Mouse (Mus musculus): ENCODE measurements around the gene Tcl1. TPM values are rescaled to one million over a fixed set of nuclear protein-coding genes. Genes with fewer than 3 reads are reported as not detected.

The Tcl1 gene
- polyA plus RNA-seq (2014; fragmentation: Nextera tagmentation; extraction: Ambion mirVana): not detected in 2 replicates

DNA sequence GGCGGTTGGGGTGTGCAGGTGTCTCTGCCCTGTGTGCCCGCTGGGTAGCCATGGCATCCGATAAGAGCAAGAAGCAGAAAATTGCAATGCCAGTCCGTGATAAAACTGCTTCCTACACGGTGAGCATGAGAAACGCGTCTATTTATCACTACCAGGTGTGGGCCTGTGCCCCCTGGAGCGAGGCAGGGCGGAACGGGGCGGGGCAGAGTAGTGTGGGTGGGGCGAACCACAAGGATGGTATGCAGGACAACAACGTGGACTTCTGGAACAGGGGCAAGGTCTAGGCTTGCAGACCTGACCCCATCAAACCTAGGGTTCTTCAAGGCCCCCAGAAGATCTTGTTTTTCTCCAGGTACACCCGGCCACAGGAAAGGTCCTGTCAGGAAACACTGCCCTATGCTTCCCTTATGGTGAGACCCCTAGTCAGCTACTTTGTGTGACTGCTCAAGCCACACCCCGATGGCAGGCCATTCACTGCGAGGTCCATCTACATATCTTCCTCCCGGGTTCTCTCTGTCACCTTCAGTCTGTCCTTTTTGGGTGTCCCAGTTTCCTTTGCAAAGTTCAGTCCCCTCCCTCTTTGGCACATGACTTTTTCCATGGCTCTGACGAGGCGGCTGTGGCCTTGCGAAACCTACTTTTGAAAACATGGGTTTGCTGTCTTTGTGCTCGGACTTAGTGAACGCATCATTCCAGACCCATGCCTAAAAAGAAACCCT is at the start of gene Tcl1:
Tcl1 (minus strand) TSS at position 193 of the 719 bp plus-strand sequence.
- WGBS: 91% methylated on average over 22 of the region's 22 CpGs

DNA sequence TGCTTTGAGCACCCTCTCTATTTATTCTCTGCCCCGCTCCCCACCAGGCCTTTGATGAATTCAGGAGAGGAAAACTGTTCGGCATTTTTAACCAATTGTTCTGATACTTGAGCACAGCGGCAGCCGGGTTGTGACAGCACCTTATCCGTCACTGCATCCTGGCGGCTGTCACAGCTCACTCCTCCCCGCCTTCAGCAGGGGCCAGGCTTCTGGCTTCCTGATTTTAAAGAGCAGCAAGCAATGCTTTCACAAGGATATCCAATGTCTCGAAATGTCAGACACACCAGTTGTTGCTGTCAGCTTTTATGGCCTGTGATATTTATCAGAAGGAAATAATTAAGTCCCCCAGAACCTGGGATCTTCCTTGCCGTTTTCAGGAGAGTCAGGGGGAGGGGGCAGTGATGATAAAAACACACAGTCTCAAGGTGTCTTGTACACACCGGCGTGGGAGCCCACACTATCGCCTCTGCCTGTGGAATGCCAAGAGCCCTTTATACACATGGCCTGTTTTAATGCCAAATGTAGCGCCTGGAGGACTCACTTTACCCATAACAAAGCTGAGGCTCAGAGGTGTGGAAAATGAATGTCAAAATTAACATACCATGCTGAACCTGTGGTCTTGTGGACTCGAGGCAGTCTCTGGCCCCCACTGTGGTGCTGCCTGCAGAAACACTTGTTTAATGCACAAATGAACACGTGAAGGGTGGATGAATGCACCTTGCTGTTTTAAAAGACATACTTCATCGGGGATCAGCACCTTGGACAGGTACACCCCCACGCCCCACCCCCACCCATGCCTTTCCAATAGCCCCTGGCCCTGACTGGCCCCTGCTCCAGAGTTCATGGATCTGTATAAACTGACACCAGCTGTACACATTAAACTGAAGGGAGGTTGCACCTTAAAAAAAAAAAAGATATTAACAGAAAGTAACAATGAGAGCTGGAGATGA is 48.7 kb upstream of the Tcl1 start:
- H3K4me3 ChIP-seq (ENCODE audit: low read depth, low read length): no peak overlapping the region
- H3K4me2 ChIP-seq: no peak overlapping the region
- H3K27me3 ChIP-seq (ENCODE audit: control insufficient read depth, insufficient read depth, low read length): no peaks in the 10 kb centered on the region
- H3K9ac ChIP-seq (ENCODE audit: low read length): no peak overlapping the region
- H3K9me3 ChIP-seq (ENCODE audit: control insufficient read depth, low read length): no peaks in the 10 kb centered on the region
- H3K4me1 ChIP-seq (ENCODE audit: control insufficient read depth, insufficient read depth, low read length): no peaks in the 10 kb centered on the region
- ATAC-seq (ENCODE audit: low FRiP score) (no peak), DNase-seq (ENCODE audit: low spot score, missing footprints) (no peak)
- no peak overlapping the region for H3K27ac ChIP-seq (ENCODE audit: low read depth, low read length)
- 78% methylated on average over 17 of the region's 17 CpGs for WGBS
- H3K36me3 ChIP-seq (ENCODE audit: control insufficient read depth, insufficient read depth, low read length): no peaks in the 10 kb centered on the region

More for the DNA sequence above, at the start of gene Tcl1:
- Histone ChIP-seq H3K36me3 (ENCODE audit: control insufficient read depth, insufficient read depth, low read length) (no peaks in the 10 kb centered on the region), H3K9me3 (ENCODE audit: control insufficient read depth, low read length) (no peaks in the 10 kb centered on the region), H3K27ac (ENCODE audit: low read depth, low read length) (no peak within 1 kb of the TSS), H3K4me3 (ENCODE audit: low read depth, low read length) (no peak within 1 kb of the TSS), H3K9ac (ENCODE audit: low read length) (no peak within 1 kb of the TSS), H3K27me3 (ENCODE audit: control insufficient read depth, insufficient read depth, low read length) (no peaks in the 10 kb centered on the region), H3K4me2 (no peak within 1 kb of the TSS), H3K4me1 (ENCODE audit: control insufficient read depth, insufficient read depth, low read length) (peaks cover 5% of the 10 kb centered on the region; the same call in 1 of the 2 replicates)
- ATAC-seq (ENCODE audit: low FRiP score) (no peak), DNase-seq (ENCODE audit: low spot score, missing footprints) (no peak)

DNA sequence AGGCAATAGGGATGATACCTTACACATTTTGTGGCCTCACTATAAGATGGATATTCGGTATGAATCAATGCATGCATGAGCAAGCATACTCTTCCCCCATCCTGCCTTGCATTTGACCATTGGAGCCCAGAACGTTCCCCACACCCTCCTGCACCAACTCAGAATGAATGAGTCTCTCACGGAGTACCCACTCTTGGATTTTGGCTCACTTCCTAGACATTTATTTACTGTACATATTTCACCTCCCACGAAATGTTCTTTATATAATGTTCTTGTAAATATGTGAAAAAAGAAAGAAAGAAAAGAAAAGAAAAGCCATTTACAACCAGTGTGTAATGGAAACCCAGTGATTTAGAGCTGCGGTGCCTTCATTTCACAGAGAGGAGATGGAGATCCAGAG is 44.5 kb upstream of the Tcl1 start:
- no peak for DNase-seq (ENCODE audit: low spot score, missing footprints)
- H3K4me1 ChIP-seq (ENCODE audit: control insufficient read depth, insufficient read depth, low read length): no peaks in the 10 kb centered on the region
- H3K9ac ChIP-seq (ENCODE audit: low read length): no peak overlapping the region
- no peak overlapping the region for H3K27ac ChIP-seq (ENCODE audit: low read depth, low read length)
- H3K4me2 ChIP-seq: no peak overlapping the region
- no peaks in the 10 kb centered on the region for H3K27me3 ChIP-seq (ENCODE audit: control insufficient read depth, insufficient read depth, low read length)
- no peaks in the 10 kb centered on the region for H3K36me3 ChIP-seq (ENCODE audit: control insufficient read depth, insufficient read depth, low read length)
- no peaks in the 10 kb centered on the region for H3K9me3 ChIP-seq (ENCODE audit: control insufficient read depth, low read length)
- H3K4me3 ChIP-seq (ENCODE audit: low read depth, low read length): no peak overlapping the region
- WGBS: 83% methylated on average over 5 of the region's 5 CpGs
- no peak for ATAC-seq (ENCODE audit: low FRiP score)

DNA sequence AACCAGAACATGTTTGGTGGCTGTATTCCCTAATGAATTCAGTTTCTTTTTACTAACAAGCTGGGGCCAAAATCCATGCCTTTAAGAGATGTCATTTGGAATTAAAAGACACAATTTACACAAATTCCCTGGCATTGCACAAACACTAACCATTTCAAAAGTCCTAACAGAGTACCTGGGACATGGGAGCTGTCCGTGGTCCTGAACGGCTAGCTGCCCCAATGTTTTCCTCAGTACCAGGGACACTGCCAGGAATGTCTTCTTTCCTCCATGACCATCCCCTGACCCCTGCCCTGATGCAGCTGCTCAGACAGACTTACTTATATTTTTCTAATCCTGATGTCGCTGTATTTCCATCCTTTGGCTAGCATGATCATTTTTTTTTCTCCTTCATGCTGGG is 43.5 kb upstream of the Tcl1 start:
- Histone ChIP-seq H3K9me3 (ENCODE audit: control insufficient read depth, low read length) (no peaks in the 10 kb centered on the region), H3K9ac (ENCODE audit: low read length) (no peak overlapping the region)

DNA sequence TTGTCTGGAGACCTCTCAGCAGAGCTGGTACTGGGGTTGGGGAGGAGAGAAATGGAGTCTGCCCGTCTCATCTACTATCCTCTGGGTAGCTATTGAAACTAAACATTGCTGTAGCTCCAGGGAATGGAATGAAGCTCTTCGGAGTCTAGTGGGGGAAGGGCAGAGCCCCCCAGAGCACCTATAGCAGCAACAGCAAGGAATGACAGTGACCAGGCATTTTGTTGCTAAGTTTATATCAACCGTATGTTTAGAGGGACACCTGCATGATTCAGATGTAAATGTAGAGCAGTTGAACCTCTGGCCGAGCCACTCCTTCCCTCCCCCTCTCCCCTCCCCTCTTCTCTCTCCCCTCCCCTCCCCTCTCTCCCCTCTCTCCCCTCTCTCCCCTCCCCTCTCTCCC is 36.6 kb upstream of the Tcl1 start:
- Histone ChIP-seq H3K4me1 (ENCODE audit: control insufficient read depth, insufficient read depth, low read length) (no peaks in the 10 kb centered on the region), H3K9me3 (ENCODE audit: control insufficient read depth, low read length) (no peaks in the 10 kb centered on the region), H3K27ac (ENCODE audit: low read depth, low read length) (no peak overlapping the region), H3K4me2 (no peak overlapping the region), H3K9ac (ENCODE audit: low read length) (no peak overlapping the region), H3K4me3 (ENCODE audit: low read depth, low read length) (no peak overlapping the region), H3K27me3 (ENCODE audit: control insufficient read depth, insufficient read depth, low read length) (no peaks in the 10 kb centered on the region), H3K36me3 (ENCODE audit: control insufficient read depth, insufficient read depth, low read length) (no peaks in the 10 kb centered on the region)
- ATAC-seq (ENCODE audit: low FRiP score) (no peak), DNase-seq (ENCODE audit: low spot score, missing footprints) (no peak)
- WGBS: 42% methylated on average over 4 of the region's 4 CpGs

More for the DNA sequence above, 43.5 kb upstream of the Tcl1 start:
- Histone ChIP-seq H3K4me1 (ENCODE audit: control insufficient read depth, insufficient read depth, low read length) (no peaks in the 10 kb centered on the region), H3K4me2 (no peak overlapping the region), H3K36me3 (ENCODE audit: control insufficient read depth, insufficient read depth, low read length) (no peaks in the 10 kb centered on the region), H3K4me3 (ENCODE audit: low read depth, low read length) (no peak overlapping the region), H3K27ac (ENCODE audit: low read depth, low read length) (no peak overlapping the region), H3K27me3 (ENCODE audit: control insufficient read depth, insufficient read depth, low read length) (no peaks in the 10 kb centered on the region)
- peak; percentile 94 for DNase-seq (ENCODE audit: low spot score, missing footprints)
- ATAC-seq (ENCODE audit: low FRiP score): no peak
- WGBS: 12% methylated on average over 3 of the region's 3 CpGs

DNA sequence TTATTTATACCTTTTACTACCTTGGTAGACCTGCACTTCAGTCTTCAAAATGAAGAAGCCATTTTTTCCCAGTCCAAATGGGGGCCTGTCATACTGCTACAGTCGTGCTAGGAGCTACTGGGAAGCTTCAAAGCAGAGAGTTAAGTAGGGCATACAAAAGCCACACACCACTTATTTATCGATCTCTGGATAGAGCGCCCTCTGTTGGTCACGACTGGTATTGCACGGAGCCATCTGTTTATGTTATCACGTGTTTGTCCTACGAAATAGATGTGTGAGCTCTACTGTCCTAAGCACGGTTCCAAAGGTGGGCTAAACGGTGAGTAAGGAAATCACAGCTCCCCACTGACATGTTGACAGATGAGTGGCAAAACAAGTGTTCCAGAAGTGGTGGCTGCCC is 36.2 kb upstream of the Tcl1 start:
- H3K9me3 ChIP-seq (ENCODE audit: control insufficient read depth, low read length): no peaks in the 10 kb centered on the region
- no peak overlapping the region for H3K27ac ChIP-seq (ENCODE audit: low read depth, low read length)
- no peak overlapping the region for H3K4me3 ChIP-seq (ENCODE audit: low read depth, low read length)
- no peak overlapping the region for H3K4me2 ChIP-seq
- ATAC-seq (ENCODE audit: low FRiP score) (no peak), DNase-seq (ENCODE audit: low spot score, missing footprints) (peak; percentile 97)
- 8% methylated on average over 9 of the region's 9 CpGs for WGBS
- H3K27me3 ChIP-seq (ENCODE audit: control insufficient read depth, insufficient read depth, low read length): no peaks in the 10 kb centered on the region
- no peaks in the 10 kb centered on the region for H3K36me3 ChIP-seq (ENCODE audit: control insufficient read depth, insufficient read depth, low read length)
- no peaks in the 10 kb centered on the region for H3K4me1 ChIP-seq (ENCODE audit: control insufficient read depth, insufficient read depth, low read length)
- no peak overlapping the region for H3K9ac ChIP-seq (ENCODE audit: low read length)

DNA sequence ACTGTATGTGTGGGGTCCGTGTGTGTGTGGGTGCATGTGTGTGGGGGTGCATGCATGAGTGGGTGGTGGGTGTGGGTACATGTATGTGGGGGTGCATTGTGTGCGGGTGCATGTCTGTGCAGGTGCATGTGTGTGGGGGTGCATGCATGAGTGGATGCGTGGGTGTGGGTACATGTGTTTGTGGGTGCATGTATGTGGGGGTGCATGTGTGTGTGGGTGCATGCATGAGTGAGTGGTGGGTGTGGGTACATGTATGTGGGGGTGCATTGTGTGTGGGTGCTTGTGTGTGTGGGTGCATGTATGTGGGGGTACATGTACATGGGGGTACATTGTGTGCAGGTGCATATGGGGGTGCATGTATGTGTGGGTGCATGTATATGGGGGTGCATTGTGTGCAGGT is 31.2 kb upstream of the Tcl1 start:
- DNase-seq (ENCODE audit: low spot score, missing footprints): no peak
- no peak for ATAC-seq (ENCODE audit: low FRiP score)
- Histone ChIP-seq H3K4me1 (ENCODE audit: control insufficient read depth, insufficient read depth, low read length) (peaks cover 13% of the 10 kb centered on the region), H3K9ac (ENCODE audit: low read length) (no peak overlapping the region), H3K4me2 (no peak overlapping the region), H3K9me3 (ENCODE audit: control insufficient read depth, low read length) (no peaks in the 10 kb centered on the region), H3K36me3 (ENCODE audit: control insufficient read depth, insufficient read depth, low read length) (no peaks in the 10 kb centered on the region), H3K4me3 (ENCODE audit: low read depth, low read length) (no peak overlapping the region), H3K27me3 (ENCODE audit: control insufficient read depth, insufficient read depth, low read length) (no peaks in the 10 kb centered on the region), H3K27ac (ENCODE audit: low read depth, low read length) (no peak overlapping the region)
- WGBS: 93% methylated on average over 3 of the region's 3 CpGs

DNA sequence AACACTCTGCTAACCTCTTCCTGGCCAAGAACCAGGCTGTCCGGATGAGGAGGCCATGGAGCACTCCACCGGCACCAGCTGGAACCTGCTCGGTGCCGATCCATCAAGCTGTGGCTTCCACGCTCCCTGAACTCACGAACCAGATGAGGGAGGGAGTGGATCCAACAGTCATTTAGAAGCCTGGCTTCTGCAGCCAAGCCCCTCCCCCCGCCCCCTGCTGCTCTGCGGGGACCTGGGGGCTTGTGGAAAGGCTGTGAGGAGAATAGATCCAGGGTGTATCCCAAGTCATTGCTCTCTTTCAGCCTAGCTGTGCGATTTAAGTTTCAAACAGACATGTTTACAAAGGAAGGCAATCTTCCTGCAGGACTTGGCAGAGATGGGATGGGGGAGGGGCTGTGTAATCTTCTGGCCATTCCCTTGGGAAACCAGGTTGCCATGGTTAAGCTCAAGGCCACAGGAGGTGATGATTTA is 26.2 kb upstream of the Tcl1 start:
- H3K27ac ChIP-seq (ENCODE audit: low read depth, low read length): no peak overlapping the region
- no peak overlapping the region for H3K9ac ChIP-seq (ENCODE audit: low read length)
- H3K27me3 ChIP-seq (ENCODE audit: control insufficient read depth, insufficient read depth, low read length): no peaks in the 10 kb centered on the region
- 19% methylated on average over 9 of the region's 9 CpGs for WGBS
- no peaks in the 10 kb centered on the region for H3K36me3 ChIP-seq (ENCODE audit: control insufficient read depth, insufficient read depth, low read length)
- peaks cover 19% of the 10 kb centered on the region for H3K4me1 ChIP-seq (ENCODE audit: control insufficient read depth, insufficient read depth, low read length)
- H3K9me3 ChIP-seq (ENCODE audit: control insufficient read depth, low read length): no peaks in the 10 kb centered on the region
- DNase-seq (ENCODE audit: low spot score, missing footprints) (no peak), ATAC-seq (ENCODE audit: low FRiP score) (peak; percentile 59)
- H3K4me2 ChIP-seq: peak overlapping the region; percentile 14; the same call in 1 of the 2 replicates
- no peak overlapping the region for H3K4me3 ChIP-seq (ENCODE audit: low read depth, low read length)

DNA sequence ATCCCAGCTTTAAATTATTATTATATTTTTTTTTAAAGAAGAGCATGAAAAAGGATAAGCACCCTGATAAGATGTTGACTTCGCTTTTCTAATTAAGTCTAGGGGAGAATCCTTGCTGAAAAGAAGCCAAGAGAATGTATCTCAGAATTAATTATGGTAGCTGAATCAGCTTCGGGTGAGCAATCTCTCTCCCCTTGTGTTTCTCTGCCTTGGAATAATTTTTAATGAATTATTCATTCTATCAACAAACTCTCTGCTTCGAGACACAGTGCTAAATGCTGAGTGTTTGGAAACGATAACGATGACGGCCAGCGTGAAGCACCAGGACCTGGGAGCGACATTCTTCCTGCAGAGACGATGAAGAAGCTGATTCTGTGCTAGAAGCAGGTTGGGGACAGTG is 16.5 kb upstream of the Tcl1 start:
- H3K9ac ChIP-seq (ENCODE audit: low read length): no peak overlapping the region
- H3K4me3 ChIP-seq (ENCODE audit: low read depth, low read length): no peak overlapping the region
- no peaks in the 10 kb centered on the region for H3K9me3 ChIP-seq (ENCODE audit: control insufficient read depth, low read length)
- no peak for DNase-seq (ENCODE audit: low spot score, missing footprints)
- no peak overlapping the region for H3K27ac ChIP-seq (ENCODE audit: low read depth, low read length)
- H3K4me2 ChIP-seq: no peak overlapping the region
- no peaks in the 10 kb centered on the region for H3K4me1 ChIP-seq (ENCODE audit: control insufficient read depth, insufficient read depth, low read length)
- ATAC-seq (ENCODE audit: low FRiP score): no peak
- no peaks in the 10 kb centered on the region for H3K27me3 ChIP-seq (ENCODE audit: control insufficient read depth, insufficient read depth, low read length)
- no peaks in the 10 kb centered on the region for H3K36me3 ChIP-seq (ENCODE audit: control insufficient read depth, insufficient read depth, low read length)
- WGBS: 84% methylated on average over 9 of the region's 9 CpGs

All from midbrain, embryonic 11.5 days (tissue).